Mouse (Mus musculus): Measurements from ENCODE around the gene Ky.

The Ky gene

DNA sequence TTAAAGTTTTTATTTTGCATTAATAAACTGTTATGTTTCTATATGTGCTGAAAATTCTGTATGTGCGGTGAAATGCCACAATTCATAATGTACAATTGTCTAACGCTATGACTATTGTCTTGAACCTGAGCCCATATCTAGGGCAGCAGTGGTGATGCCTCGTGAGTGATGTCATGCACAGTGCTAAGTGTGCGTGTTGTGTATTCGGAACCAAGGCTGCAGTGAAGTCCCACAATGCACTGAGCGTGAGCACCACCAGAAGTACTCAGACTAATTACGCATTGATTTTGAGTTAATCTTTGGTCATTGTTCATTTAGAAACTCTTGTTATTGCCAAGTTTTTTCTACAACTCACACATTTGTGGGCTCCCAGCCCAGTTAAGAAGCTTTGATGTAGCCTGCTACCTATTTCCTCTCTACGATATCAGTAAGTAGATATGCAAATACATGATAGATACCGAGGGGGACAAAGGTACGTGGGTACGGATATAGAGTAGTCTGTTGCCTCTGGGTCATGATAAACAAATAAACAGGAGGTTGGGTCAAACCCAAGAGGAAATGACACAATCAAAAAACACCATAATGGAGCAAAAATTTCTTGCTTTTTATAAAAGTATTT is 3.4 kb upstream of the Ky start:
- CTCF ChIA-PET, result no interaction called here

DNA sequence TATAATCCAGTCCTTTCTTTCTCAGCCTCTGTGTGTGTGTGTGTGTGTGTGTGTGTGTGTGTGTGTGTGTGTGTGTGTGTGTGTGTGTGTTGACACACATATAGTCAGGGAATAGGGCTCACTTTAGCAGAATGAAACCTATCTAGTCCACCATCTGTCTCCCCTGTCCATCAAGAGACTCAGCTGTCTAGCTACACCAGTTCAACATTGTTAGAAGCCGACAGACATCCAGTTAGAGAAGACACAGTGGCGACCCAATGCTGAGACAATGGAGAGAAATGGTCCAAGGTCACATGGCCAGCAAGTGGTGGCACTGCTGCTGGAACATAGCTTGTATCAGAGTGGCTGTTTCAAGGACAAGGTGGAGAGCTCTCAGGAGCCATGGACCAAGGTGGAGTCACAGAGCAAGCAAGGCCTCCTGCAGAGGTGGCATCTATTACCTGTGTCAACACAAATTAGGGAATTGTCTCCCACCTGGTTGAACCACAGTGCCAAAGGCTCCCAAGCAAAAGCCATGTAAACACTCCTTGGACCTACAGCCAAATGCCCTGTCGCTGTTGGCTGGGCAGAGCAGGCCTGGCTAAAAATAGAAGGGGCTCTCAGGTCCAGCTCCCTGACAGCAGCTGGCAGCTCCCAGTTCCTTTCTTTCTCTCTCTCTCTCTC is 703 bp upstream of the Ky start:
- CTCF ChIA-PET, result interaction anchor here (0.6 kb wide), 1 partner anchor 545 kb away, joined by 3 read pairs; no protein-coding TSS in a partner anchor

DNA sequence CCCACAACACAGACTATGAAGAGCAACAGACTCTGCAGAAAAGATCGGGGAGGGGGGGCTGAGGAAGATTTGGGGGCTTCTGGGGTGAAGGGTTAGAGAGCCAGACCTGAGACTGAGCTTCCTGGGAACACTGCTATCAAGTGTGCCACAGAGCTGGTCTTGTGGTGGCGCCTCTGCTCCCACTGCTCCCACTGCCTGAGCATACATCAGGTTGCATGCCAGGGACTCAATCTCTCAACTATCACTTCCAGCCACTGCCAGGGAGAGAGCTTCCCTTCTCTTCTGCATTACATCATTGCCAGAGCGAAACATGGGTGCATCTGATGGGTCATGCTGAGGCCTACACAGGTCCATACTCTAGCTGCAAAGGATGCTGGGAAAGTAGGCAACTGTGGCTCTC is 2.8 kb downstream of the Ky start:
- CTCF ChIA-PET, result no interaction called here

DNA sequence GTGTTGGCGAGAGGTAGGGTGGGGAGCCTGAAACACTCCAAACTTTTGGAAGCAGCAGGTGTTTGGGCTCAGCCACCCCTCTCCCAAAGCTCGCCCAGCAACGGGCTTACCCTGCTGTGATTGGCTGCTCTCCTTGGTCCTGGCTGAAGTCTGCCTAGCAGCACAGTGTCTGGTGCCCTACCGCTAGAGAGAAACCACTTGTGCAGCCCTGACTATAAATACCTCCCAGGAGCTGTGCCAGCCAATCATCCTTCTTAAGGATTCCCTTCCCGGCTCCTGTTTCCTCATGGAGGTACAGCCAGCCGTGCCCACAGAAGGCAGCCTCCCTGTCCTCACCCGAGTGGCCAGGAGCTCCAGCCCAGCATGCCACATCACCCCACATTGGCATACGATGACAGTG is 5.9 kb downstream of the Ky start:
- CTCF ChIA-PET, result no interaction called here

DNA sequence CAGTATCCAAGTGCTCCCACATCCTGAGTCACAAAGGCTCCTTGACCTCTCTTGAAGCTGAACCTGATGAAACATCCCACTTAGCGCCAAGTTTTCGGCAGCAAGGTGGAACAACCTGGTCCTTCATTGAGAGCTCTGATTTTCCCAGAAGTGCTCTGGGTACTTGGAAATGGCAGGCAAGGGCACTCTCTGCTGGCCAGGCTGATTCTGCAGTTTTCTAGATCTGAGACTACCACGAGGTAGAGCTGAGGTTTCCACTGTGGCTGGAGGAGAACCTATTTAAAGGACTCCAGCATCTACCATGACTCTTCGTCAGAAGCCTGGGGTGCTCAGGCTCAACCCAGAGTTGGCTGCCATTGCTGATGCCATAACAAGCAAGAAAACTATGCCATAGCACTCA is 8.0 kb downstream of the Ky start:
- CTCF ChIA-PET, result no interaction called here

DNA sequence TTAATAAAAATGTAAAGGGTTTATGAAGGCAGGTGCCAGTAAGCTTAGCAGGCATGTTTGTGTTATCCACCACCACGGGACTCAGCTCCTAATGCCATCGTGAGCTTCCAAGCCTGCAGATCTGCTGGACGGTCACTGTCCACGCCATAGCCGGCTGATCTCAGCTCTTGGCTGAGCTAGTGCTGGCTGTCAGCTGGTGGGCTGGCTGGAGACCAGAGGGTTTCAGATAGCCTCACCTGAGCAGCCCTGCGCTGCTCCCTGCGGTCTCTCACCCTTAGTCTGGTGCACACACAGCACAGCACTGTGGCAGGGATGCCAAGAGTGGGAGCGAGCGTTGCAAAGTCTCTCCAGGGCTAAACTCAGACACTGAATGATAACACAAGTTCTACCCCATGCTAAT is 12.9 kb downstream of the Ky start:
- CTCF ChIA-PET, result interaction anchor here (0.7 kb wide), 1 partner anchor 52 kb away, joined by 3 read pairs; no protein-coding TSS in a partner anchor

DNA sequence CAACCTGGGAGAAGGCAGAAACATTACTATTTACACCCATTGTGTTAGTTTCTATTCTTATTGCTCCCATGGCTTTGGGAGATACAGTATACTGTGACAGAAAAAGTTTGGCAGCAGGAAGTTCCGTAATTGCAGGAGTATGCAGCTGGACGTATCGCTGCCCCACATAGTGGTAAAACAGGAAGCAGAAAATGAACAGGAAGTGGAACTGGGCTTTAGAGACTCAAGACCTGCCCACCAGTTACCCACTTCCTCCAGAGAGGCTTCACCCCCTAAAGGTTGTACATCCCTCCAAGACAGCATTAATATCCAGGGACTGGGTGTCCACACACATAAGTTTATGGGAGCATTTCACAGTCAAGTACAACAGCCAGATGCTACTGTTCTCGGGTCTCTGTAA is 15.8 kb downstream of the Ky start:
- CTCF ChIA-PET, result no interaction called here

DNA sequence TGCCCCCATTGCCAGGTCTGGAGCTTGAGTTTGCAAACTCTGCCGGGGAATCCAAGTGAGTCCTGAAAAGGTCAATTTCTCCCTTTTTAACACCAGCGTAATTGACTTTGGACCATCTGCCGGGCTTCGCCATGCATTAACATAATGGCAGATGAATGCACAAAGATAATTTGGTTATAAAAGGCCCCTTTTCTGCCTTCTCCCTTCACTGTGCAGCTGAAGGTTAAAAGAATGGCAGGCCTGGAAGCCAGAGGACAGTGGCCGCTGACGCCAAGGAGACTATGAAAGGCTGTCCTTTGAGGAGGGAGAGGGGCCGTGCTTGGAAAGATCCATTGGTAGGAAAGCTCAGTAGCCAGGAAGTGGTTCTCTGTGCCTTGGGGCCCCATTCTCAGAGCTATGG is 22.6 kb downstream of the Ky start:
- CTCF ChIA-PET, result no interaction called here

DNA sequence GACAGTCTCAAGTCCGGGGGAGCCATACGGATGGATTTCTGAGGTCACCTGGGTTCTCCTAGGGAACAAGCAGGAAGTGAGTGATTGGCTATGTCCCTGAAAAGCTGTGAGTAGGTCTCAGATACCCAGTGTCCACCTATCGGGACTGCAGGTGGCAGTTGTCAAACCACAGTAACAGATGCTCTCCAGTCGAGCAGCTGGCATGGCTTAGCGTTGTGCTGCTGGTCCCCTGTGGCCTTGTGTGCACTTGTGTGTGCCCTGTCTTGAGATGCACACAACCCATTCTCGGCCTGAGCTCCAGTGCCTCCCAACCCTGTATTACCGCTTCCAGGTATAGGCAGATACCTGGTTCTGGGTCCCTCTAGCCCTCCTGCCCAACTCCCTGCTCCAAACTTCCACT is 23.0 kb downstream of the Ky start:
- CTCF ChIA-PET, result no interaction called here

DNA sequence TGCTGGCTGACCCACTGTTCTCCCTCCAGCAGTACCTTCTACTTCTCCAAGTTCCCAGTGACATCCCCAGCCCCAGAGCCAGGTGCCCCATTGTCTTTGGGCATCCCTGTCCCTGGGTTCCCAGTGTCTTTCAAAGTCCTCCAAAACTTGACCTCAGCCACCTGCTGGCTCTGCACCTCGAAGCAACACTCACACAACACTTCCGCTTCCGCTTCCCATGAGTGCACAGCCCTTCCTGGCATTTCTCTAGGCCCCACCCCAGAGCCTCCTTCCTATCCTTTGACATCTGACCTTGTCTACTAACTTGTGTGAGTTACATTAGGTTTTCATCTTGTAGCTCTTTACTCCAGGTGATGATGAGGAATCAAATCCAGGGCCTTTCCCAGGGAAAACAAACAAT is 23.5 kb downstream of the Ky start:
- CTCF ChIA-PET, result no interaction called here

DNA sequence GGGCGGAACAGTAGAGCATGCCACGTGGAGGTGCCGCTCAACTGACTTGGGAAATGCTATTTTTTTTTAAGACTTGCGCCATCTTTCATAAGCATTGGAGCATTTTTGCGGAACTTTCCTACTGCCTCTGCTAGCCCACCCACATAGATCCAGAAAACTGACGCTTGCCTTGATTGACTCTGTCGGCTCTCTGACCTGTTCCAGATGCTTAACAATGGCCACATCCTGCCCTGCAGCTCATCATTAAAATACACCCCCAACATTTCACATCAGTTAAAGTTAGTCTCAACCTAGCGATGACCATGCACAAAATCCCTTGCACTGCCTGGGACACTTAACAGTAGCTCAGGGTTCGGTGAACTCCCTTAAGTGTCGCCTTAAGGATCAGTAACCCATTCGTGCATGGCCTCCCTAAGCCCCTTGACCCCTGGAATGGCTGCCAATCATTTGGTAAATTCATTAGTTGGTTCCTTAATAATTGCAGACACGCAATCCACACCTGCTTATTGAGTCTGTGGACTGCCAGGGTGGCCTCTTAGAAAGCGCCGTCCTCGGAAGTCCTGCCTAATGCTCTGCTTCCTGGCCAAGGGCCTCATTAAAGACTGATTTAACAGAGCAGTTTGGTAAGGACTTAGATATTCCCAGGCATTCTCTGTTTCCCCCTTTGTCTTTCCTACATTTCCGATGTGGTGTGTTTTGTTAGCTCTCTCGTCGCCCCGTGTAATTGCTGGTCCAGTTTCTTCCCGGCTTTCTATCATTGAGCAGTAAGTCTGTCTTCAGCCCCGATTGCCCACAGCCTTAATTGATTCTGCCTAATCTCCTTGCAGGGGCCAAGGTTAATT is 25.7 kb downstream of the Ky start:
- CTCF ChIA-PET, result no interaction called here

DNA sequence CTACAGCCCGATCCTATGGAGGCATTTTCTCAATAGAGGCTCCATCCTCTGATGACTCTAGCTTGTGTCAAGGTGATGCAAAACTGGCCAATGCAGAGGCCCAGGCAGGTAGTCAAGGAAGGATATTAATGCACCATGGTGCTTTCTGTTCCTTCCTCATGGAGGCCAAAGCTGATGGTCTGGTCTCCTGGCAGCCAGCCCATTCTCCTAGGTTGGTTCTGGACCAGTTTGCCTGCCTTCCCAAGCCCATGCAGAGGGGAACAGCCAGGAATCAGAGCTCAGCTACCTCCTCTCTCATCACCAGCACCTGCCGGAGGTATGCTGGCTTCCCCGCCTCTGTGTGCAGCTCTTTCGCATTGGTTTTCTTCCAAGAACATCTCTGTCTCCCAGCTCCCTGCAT is 31.4 kb downstream of the Ky start:
- CTCF ChIA-PET, result no interaction called here

DNA sequence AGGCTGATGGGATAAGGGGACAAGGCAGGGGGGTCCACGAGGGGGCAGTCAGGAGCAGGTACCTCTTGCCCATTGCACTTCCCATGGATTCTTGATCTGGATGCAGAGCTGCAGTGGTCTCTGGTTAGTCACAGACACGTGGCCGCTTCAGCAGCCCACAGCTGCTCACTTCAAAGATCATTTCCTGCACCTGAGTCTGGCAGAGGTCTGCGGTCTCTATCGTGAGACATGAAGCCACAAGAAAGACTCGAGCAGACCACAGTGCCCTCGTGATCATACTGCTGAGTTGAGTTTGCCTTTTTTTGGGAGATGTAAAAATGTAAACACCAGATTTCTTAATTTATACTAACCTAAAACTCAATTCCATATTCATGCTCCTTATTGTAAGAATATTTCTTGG is 34.1 kb downstream of the Ky start:
- CTCF ChIA-PET, result no interaction called here

DNA sequence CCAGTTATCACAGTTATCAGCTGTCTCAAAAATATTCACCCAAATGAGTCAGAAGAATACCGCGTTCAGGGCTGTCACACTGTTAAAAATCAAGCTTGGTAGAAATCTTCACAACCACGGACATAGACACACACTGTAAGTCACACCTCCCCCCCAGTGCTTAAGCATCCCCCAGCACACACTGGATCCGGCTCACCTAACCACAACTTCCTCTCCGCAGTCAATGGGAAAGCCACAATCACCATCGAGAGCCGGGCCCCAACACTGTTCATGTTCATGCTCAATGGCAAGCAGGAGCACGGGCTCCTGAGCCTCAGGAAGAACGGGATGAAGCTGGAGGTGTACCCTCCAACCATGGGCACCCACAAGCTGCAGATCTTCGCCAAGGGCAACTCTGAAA is 36.1 kb downstream of the Ky start:
- CTCF ChIA-PET, result no interaction called here

DNA sequence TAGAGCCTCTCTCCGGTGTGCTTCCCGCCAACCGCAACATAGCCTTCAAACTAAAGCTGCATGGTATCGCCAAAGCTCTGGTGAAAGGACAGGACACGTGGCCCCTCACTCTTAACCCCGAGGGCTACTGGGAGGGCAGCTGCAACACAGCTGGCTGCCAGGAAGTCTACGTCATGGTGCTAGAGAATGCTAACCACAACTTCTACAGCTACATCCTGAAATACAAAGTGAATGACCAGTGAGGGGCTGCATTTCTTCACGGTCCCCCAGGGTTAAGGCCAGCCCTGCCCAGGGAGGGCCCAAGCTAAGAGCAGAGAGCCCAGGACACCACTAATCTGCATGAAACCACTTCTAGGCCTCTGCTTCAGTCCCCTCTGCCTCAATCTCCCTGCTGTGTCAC is 37.0 kb downstream of the Ky start:
- CTCF ChIA-PET, result interaction anchor here (0.5 kb wide), 1 partner anchor 108 kb away, joined by 6 read pairs; no protein-coding TSS in a partner anchor

DNA sequence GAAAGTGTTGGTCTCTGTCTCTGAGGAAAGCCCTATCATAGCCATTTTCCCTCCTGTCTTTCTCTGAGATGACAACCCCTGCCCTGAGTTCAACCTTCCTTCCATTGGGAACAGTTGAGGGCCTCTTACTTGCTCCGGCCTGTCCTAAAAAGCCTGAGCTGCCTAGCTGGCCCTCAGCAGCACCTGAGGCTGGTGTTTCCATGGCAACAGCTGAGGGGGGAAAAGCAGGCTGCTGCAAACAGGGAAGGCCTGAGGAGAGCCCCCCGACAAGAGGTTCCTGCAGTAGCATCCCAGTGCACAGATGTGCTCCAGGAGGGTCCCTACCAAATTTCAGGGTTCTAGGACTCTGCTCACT is 38.2 kb downstream of the Ky start:
- CTCF ChIA-PET, result interaction anchor here (0.7 kb wide), 1 partner anchor 37 kb away, joined by 4 read pairs; no protein-coding TSS in a partner anchor

DNA sequence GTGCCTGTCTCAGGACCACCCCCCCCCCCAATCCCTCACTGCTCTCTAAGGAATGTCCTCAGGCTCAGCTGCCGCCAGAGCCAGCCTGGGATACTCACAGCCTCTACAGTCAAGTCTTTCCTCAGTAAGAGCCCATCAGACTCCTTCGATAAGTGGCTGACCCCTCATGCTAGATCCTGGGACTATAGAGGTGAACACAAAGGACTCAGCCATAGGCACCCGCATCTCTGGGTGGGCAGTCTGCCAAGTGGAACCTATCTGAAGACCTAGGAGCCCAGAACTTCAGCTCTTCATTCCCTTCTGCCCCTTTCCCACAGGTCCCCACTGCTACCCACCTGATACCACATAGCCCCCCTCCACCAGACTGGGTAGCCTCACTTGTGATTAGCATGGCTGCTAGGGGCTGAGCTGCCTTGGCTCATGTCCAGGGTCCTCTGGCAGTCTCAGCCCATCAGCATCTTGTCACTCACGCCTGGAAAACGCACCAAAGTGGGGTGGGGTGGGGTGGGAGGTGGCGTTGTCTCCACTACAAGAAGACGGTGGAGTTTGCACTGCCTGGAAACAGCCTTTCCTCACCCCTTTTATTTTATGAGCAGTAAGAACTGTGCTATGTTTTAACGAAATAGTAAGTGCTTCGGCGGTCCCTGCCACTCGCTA is 38.7 kb downstream of the Ky start:
- CTCF ChIA-PET, result interaction anchor here (0.7 kb wide), 1 partner anchor 36 kb away, joined by 4 read pairs; no protein-coding TSS in a partner anchor

DNA sequence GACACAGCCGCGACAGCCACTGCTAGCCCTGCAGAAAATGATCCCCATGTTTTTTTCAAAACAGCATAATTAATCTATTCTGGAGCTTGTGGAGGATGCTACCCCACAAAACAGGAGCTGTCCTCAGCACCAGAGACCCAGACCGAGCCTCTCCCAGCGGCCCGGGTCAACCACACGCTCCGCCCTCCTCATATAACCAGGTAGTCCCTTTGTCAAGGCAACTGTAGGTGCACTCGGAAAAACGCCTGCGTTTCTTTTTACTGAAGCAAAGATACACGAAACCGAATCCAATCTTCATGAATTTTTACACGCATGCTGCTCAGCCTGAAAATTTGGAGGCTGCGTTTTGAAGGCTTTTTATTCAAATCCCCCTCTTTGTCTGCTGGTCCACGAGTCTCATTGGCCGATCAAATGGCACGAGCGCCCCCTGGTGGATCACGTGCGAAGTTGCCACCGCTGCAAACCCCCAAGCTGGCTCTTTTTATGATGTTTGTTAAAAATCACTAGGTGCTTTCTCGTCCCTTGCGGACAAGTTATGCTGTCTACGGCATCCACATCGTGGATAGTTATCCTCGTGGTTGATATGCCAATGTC is 39.3 kb downstream of the Ky start:
- CTCF ChIA-PET, result interaction anchor here (0.7 kb wide), 2 partner anchors 24 to 238 kb away, joined by 3 read pairs; no protein-coding TSS in a partner anchor

DNA sequence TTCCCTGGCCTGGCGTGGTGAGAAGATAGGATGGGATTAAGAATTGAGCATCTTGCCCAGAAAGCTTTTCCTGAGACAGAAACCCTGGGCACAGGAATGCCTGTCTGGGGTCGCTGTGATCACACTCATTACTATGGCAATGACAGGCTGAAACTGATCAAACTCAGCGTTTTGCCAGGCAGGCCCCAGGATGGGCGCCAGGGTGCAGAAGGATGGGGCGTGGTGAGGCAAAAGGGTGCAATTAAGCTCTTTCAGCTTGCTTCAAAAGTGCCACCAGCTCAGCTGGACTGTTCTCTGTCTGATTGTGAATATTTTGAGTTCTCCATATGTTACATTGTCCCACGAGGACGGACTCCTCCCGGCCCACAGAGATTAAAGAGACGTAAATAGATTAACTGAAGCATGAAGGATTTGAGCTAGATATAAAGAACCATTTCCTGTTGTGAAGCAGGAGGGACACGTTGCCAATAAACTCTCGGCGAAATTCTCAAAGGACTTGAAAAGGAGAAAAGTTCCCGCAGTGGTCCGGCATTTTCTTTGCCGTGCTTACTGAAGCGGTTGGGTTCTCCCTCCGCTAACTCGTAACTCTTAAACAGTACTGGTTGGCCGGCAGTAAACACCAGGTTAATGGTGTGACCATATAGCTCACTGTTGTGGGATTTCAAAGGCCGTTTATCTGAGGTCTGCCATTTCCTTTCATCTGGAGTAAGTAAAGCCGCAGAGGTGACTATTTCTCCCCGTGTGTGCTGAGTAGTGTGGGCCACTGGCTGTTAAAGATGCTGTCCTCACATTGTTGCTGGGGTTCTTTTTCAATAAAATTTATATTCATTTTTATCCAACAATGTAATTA is 40.1 kb downstream of the Ky start:
- CTCF ChIA-PET, result interaction anchor here (0.7 kb wide), 2 partner anchors 25 to 238 kb away, joined by 3 read pairs; no protein-coding TSS in a partner anchor

DNA sequence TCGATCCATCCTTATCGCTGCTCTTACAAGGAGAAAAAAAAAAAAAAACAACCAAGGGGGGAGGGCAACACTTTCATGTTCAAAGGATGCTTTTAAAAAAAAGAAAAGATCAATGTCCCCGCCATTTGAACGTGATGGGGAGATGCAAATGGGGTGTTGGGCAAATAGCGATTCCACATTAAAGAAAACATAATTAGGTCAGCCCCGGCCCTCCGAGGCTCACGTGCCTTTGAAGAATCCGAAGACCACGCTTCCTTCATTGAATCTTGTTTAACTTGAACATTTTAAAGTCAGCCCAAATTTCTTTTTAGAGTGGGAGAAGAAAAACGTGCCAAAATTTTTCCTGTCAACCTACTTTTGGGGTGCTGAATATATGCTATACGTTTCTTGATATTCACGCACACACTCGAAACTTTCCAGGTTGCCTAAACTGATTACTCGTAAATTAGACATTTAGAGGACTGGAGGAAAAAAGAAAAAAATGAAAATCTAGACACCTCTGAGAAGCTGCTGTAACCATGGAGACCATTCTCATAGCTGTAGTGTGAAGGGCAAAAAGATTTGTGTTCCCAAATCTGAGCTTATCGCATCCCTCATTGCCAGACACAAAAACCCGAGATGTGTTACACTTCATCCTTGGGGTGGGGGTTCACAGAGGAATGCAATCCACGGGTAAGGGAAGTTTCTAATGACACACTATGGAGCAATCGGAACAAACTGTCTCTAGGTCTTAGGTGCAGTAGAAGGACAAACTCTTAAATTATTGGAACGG is 40.9 kb downstream of the Ky start:
- CTCF ChIA-PET, result interaction anchor here (0.6 kb wide), 1 partner anchor 61 kb away, joined by 8 read pairs; no protein-coding TSS in a partner anchor
